Mouse (Mus musculus): ENCODE data around the gene Hbp1. TPM values are rescaled to one million over a fixed set of nuclear protein-coding genes. Genes with fewer than 3 reads are reported as not detected.

Gene Hbp1
- polyA plus RNA-seq, 1 experiment = 37.0 TPM

- no peak overlapping the region for H3K4me3 ChIP-seq
- no peaks in the 10 kb centered on the region for H3K27me3 ChIP-seq (ENCODE audit: control insufficient read depth, insufficient read depth, insufficient read length)
- H3ac ChIP-seq (ENCODE audit: control insufficient read depth, insufficient read length) = no peak overlapping the region
- no peak overlapping the region for H3K4me2 ChIP-seq (ENCODE audit: low read depth)
- H3K36me3 ChIP-seq (ENCODE audit: control insufficient read depth, insufficient read depth) = peaks cover 84% of the 10 kb centered on the region
- H3K79me2 ChIP-seq (ENCODE audit: control insufficient read depth, insufficient read depth) = no peaks in the 10 kb centered on the region
- TF ChIP-seq SRF (IDR thresholded peaks at IDR 0.05; ENCODE audit: control insufficient read depth, insufficient read length, low read depth) = no peak
- TF ChIP-seq TCF3 (IDR thresholded peaks at IDR 0.05; ENCODE audit: insufficient read length, low read depth) = no peak
- TF ChIP-seq REST (IDR thresholded peaks at IDR 0.05; ENCODE audit: insufficient read depth, insufficient read length) = no peak
- TF ChIP-seq USF1 (IDR thresholded peaks at IDR 0.05; ENCODE audit: low read depth) = no peak
- no peak for TF ChIP-seq POLR2A (IDR thresholded peaks at IDR 0.05; ENCODE audit: insufficient read length, low read depth)
- no peak for TF ChIP-seq POLR2AphosphoS2 (IDR thresholded peaks at IDR 0.05; ENCODE audit: insufficient read length, low read depth)
- TF ChIP-seq MYOG (IDR thresholded peaks at IDR 0.05; ENCODE audit: control insufficient read depth in 1 of 3, insufficient read depth in 1 of 3, insufficient read length in 2 of 3, low read depth in 2 of 3) = no peak
- no peak for TF ChIP-seq CEBPB (IDR thresholded peaks at IDR 0.05; ENCODE audit: insufficient read depth, poor library complexity, severe bottlenecking)
- TF ChIP-seq TCF12 (IDR thresholded peaks at IDR 0.05; ENCODE audit: insufficient read depth, poor library complexity, severe bottlenecking) = no peak
- TF ChIP-seq MAX (IDR thresholded peaks at IDR 0.05; ENCODE audit: low read depth) = no peak
- no peak for TF ChIP-seq E2F4 (IDR thresholded peaks at IDR 0.05; ENCODE audit: insufficient read depth)
- no peak for TF ChIP-seq MYOD1 (IDR thresholded peaks at IDR 0.05; ENCODE audit: control insufficient read depth in 1 of 3, insufficient read length in 2 of 3, low read depth in 2 of 3)
These were observed 21.8 kb downstream of the Hbp1 start for GRCm38 (mm10) chr12:31928498-31928897.

GRCm38 (mm10) chr12:31926661-31927061, 23.7 kb downstream of the Hbp1 start:
- no peaks in the 10 kb centered on the region for H3K79me2 ChIP-seq (ENCODE audit: control insufficient read depth, insufficient read depth)
- no peaks in the 10 kb centered on the region for H3K27me3 ChIP-seq (ENCODE audit: control insufficient read depth, insufficient read depth, insufficient read length)
- no peak overlapping the region for H3K4me2 ChIP-seq (ENCODE audit: low read depth)
- TF ChIP-seq MYOD1 (IDR thresholded peaks at IDR 0.05; ENCODE audit: control insufficient read depth in 1 of 3, insufficient read length in 2 of 3, low read depth in 2 of 3) = peak; percentile 21 to 85 (median 84)
- TF ChIP-seq POLR2AphosphoS2 (IDR thresholded peaks at IDR 0.05; ENCODE audit: insufficient read length, low read depth) = peak; percentile 85
- TF ChIP-seq REST (IDR thresholded peaks at IDR 0.05; ENCODE audit: insufficient read depth, insufficient read length) = no peak
- no peak for TF ChIP-seq SRF (IDR thresholded peaks at IDR 0.05; ENCODE audit: control insufficient read depth, insufficient read length, low read depth)
- peak; percentile 59 to 77 (median 64) for TF ChIP-seq MYOG (IDR thresholded peaks at IDR 0.05; ENCODE audit: control insufficient read depth in 1 of 3, insufficient read depth in 1 of 3, insufficient read length in 2 of 3, low read depth in 2 of 3)
- no peak overlapping the region for H3K4me3 ChIP-seq
- H3ac ChIP-seq (ENCODE audit: control insufficient read depth, insufficient read length) = no peak overlapping the region
- H3K36me3 ChIP-seq (ENCODE audit: control insufficient read depth, insufficient read depth) = peaks cover 71% of the 10 kb centered on the region

DNA sequence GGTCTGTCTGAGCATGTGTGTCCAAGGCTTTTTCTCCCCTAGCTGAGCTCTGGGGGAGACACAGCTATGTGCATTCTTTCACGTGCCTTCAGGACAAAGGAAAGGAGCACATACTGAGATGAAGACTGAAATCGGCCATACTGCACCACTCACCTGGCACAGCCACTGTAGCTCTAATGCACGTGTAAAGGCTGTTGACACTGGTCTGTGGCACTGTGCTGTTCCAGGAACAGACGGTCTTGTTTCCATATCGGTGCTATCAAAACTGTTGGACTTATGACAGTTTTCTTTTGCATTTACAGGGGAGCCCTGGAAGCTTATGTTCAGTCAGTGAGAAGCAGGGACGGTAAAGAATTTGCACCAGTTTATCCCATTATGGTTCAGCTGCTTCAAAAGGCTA, 25.0 kb downstream of the Hbp1 start:
- no peak overlapping the region for H3K4me2 ChIP-seq (ENCODE audit: low read depth)
- TF ChIP-seq MYOG (IDR thresholded peaks at IDR 0.05; ENCODE audit: control insufficient read depth in 1 of 3, insufficient read depth in 1 of 3, insufficient read length in 2 of 3, low read depth in 2 of 3) (no peak), POLR2AphosphoS2 (IDR thresholded peaks at IDR 0.05; ENCODE audit: insufficient read length, low read depth) (peak; percentile 68), REST (IDR thresholded peaks at IDR 0.05; ENCODE audit: insufficient read depth, insufficient read length) (no peak), TCF3 (IDR thresholded peaks at IDR 0.05; ENCODE audit: insufficient read length, low read depth) (no peak), MAX (IDR thresholded peaks at IDR 0.05; ENCODE audit: low read depth) (no peak), E2F4 (IDR thresholded peaks at IDR 0.05; ENCODE audit: insufficient read depth) (no peak)
- no peak overlapping the region for H3ac ChIP-seq (ENCODE audit: control insufficient read depth, insufficient read length)
- H3K79me2 ChIP-seq (ENCODE audit: control insufficient read depth, insufficient read depth) = no peaks in the 10 kb centered on the region
- peaks cover 58% of the 10 kb centered on the region for H3K36me3 ChIP-seq (ENCODE audit: control insufficient read depth, insufficient read depth)
- no peak overlapping the region for H3K4me3 ChIP-seq
- no peaks in the 10 kb centered on the region for H3K27me3 ChIP-seq (ENCODE audit: control insufficient read depth, insufficient read depth, insufficient read length)

DNA sequence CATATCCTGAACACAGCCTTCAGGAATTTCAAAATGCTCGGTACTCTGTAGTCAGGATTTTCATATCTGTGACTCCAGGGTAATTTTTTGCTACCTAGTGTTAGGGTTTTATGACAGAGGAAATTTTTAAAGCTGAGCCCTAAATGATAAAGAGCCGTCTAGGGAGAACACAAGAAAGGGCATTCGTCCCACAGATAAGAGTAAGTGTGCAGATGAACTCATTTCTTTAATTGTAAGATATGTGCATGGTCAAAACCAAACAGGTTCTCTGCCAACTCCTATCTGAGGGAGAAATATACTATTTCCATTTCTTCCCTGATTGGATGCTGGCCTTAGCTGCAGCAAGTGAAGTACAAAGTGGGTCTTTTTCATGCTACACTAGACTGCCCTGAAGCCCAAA, 26.2 kb downstream of the Hbp1 start:
- no peak overlapping the region for H3ac ChIP-seq (ENCODE audit: control insufficient read depth, insufficient read length)
- no peak overlapping the region for H3K4me2 ChIP-seq (ENCODE audit: low read depth)
- TF ChIP-seq MYOG (IDR thresholded peaks at IDR 0.05; ENCODE audit: control insufficient read depth in 1 of 3, insufficient read depth in 1 of 3, insufficient read length in 2 of 3, low read depth in 2 of 3) = no peak
- no peak for TF ChIP-seq TCF12 (IDR thresholded peaks at IDR 0.05; ENCODE audit: insufficient read depth, poor library complexity, severe bottlenecking)
- TF ChIP-seq POLR2A (IDR thresholded peaks at IDR 0.05; ENCODE audit: insufficient read length, low read depth) = no peak
- TF ChIP-seq SRF (IDR thresholded peaks at IDR 0.05; ENCODE audit: control insufficient read depth, insufficient read length, low read depth) = no peak
- no peak for TF ChIP-seq MAX (IDR thresholded peaks at IDR 0.05; ENCODE audit: low read depth)
- no peak for TF ChIP-seq USF1 (IDR thresholded peaks at IDR 0.05; ENCODE audit: low read depth)
- no peak for TF ChIP-seq MYOD1 (IDR thresholded peaks at IDR 0.05; ENCODE audit: control insufficient read depth in 1 of 3, insufficient read length in 2 of 3, low read depth in 2 of 3)
- TF ChIP-seq POLR2AphosphoS2 (IDR thresholded peaks at IDR 0.05; ENCODE audit: insufficient read length, low read depth) = no peak
- TF ChIP-seq CEBPB (IDR thresholded peaks at IDR 0.05; ENCODE audit: insufficient read depth, poor library complexity, severe bottlenecking) = no peak
- no peak for TF ChIP-seq TCF3 (IDR thresholded peaks at IDR 0.05; ENCODE audit: insufficient read length, low read depth)
- no peak for TF ChIP-seq REST (IDR thresholded peaks at IDR 0.05; ENCODE audit: insufficient read depth, insufficient read length)
- no peak for TF ChIP-seq E2F4 (IDR thresholded peaks at IDR 0.05; ENCODE audit: insufficient read depth)
- H3K36me3 ChIP-seq (ENCODE audit: control insufficient read depth, insufficient read depth) = peaks cover 46% of the 10 kb centered on the region
- H3K4me3 ChIP-seq = no peak overlapping the region
- no peaks in the 10 kb centered on the region for H3K27me3 ChIP-seq (ENCODE audit: control insufficient read depth, insufficient read depth, insufficient read length)
- no peaks in the 10 kb centered on the region for H3K79me2 ChIP-seq (ENCODE audit: control insufficient read depth, insufficient read depth)
